Mouse (Mus musculus) bone marrow macrophage, adult 2 months (primary cell): ENCODE results near the gene Ccdc174. TPM values are rescaled to one million over a fixed set of nuclear protein-coding genes. Genes with fewer than 3 reads are reported as not detected.
"Not testable (repeated sequence)": the region's sequence is repeated elsewhere in the genome, so short reads cannot be mapped to it uniquely, and the experiment has no call there.

Experiments used
- H3K27ac ChIP-seq: 2 replicates; pipeline ENCODE4 v1.5.1; 2012; ENCODE audit warnings: low read depth, low read length; ENCODE audit not compliant: insufficient read depth
- H3K4me1 ChIP-seq: 2 replicates; pipeline ENCODE4 v1.6.1; 2012; ENCODE audit warnings: low read length; ENCODE audit not compliant: control insufficient read depth, insufficient read depth
- H3K4me3 ChIP-seq: 2 replicates; pipeline ENCODE4 v1.5.1; 2012; ENCODE audit warnings: mild to moderate bottlenecking, low read length, moderate library complexity; ENCODE audit not compliant: insufficient read depth
- CTCF ChIP-seq: IDR thresholded peaks from 2 replicates; pipeline ENCODE4 v1.5.1; 2012; ENCODE audit warnings: low read depth, mild to moderate bottlenecking, low read length, moderate library complexity
- POLR2A ChIP-seq: IDR thresholded peaks from 2 replicates; pipeline ENCODE4 v1.6.1; 2012; ENCODE audit warnings: mild to moderate bottlenecking, low read depth, low read length, borderline replicate concordance
- polyA plus RNA-seq: library from polyadenylated mRNA; stranded (reverse); fragments of >200 nt; gene quantifications from 2 replicates; pipeline ENCODE4 v1.2.4, GENCODE M21; 2012; ENCODE audit not compliant: missing spikeins, insufficient read depth, insufficient read length

Gene Ccdc174
- polyA plus RNA-seq, 1 experiment, result 24.3 TPM

DNA sequence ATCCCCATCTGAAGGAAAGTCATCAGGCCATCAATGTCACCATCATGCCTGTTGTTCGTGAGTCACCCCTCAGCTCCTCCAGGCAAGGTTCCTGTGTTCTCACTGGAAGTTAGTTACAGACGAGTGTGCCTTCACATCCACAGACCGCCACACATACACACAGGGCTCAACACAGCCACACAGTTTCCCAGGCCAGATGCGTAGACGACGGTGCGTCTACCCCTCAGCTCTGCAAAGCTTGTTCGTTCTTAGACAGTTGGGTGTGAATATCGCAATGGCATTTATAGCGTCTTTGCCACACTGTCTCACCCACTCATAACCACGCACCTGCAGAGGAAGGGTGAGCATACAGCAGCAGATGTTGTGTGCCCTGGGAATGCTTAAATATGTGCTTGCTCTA lies 12.3 kb upstream of the Ccdc174 start:
- no peak overlapping the region for H3K4me3 ChIP-seq
- H3K27ac ChIP-seq, result no peak overlapping the region
- TF ChIP-seq CTCF (no peak), POLR2A (no peak)
- H3K4me1 ChIP-seq, result no peaks in the 10 kb centered on the region

DNA sequence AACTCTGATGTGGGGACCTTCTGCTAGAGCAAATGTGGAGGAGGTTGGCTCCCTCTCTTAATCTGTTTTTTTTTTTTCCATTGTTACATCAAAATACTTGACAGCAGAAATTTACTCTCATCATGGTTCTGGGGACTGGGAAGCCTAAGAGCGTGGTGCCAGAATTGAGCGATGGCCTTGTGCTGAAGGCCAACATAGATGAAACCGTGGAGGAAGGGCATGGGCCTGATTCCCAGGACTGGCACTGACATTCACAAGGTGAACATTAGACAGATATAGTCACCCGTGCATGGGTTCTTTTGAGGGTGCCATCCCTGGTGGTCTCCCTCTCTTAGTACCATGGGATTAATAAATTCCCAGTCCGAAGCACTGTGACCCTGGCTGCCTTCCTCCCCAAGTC lies 9.8 kb upstream of the Ccdc174 start:
- TF ChIP-seq POLR2A (no peak), CTCF (no peak)
- H3K4me1 ChIP-seq, result no peaks in the 10 kb centered on the region
- H3K4me3 ChIP-seq, result no peak overlapping the region
- H3K27ac ChIP-seq, result no peak overlapping the region

DNA sequence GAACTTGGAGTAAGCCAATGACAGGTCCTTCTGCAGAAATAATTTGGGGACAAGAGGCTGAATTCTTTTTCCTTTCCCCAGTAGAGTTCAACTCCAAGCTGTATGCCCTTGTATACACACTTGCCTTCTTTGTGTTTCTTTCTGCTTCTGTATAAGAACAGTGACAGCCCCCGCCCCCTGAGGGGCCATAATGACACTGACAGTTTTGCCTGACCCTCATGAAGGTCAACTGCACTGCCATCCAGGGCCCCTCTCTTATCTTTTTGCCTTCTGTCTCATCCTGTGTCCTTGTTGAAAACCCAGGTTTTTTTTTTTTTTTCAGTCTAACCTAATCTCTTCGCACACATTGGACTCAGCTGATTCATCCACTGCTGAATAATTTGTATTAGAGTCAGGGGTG lies 5.1 kb upstream of the Ccdc174 start:
- H3K27ac ChIP-seq, result no peak overlapping the region
- no peak overlapping the region for H3K4me3 ChIP-seq
- TF ChIP-seq POLR2A (no peak), CTCF (no peak)
- H3K4me1 ChIP-seq, result peaks cover 3% of the 10 kb centered on the region

DNA sequence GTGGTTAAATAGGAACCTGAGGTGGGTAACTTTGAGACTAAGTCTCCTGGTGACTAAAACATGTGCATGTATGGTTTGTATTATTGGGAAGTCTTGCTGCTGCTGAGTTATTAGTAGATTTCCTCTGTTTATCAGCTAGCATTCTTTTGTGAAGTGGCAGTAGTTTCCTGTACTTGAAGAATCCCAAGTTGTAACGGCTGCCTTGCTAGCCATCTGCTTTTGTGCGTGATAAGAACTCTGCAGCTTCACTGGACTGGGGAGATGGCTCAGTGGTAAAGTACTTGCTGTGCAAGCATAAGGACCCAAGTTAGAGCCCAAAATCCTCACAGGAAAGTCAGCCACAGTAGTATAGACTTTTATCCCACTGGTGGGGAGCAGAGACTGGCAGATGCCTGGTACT lies 6.0 kb downstream of the Ccdc174 start:
- H3K4me3 ChIP-seq, result no peak overlapping the region
- no peaks in the 10 kb centered on the region for H3K4me1 ChIP-seq
- TF ChIP-seq POLR2A, result no peak
- no peak for TF ChIP-seq CTCF
- H3K27ac ChIP-seq, result no peak overlapping the region

DNA sequence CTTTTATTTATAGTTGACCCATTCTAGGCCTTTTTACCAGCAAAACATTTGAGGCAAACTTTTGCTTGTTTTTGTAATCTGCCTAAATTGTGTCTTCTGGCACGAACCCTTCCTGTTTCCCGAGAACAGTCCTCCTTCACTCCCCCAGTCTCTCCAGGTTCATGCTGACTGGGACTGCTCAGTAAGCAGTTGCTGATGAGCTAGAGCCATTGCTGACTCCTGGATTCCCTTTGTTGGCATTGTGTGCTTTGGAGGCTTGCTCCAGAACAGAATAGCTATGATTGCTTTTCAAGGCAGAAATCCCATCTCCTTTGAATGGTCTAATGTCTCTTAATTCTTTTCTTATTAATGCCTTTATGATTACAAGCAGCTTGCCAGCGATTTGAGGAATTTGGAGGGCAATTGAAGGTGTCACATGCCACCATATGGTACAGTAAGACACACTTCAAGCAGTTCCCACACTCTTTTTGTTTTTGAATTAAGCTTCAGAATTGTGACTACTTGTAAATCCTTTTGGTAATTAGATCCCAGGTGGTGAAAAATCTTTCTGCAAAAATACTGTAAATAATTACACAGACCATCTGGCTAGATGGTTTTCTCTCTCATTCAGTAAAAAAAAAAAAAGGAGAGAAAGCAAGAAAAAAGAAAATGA lies 11.5 kb downstream of the Ccdc174 start:
- TF ChIP-seq POLR2A (no peak), CTCF (no peak)
- H3K4me1 ChIP-seq, result no peaks in the 10 kb centered on the region
- H3K27ac ChIP-seq, result no peak overlapping the region
- no peak overlapping the region for H3K4me3 ChIP-seq

DNA sequence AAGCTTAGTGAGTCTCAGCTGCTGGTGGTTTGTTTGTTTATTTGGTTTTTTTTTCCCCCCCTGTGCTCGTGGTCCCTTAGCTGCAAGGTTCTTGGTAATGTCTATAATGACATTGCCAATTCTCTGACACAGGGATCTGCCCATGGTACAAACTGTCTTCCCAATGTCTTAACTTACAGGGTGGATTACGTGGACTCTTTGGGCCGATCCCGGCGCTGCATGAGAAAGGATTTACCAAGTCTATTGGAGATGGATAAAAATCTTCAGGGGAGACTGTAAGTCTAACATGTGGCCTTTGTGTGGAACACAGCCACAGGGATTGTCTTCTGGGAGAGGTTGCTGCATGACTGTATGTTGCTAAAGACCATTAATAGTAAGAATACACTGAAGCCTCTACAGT lies 12.8 kb downstream of the Ccdc174 start:
- TF ChIP-seq POLR2A, result no peak
- TF ChIP-seq CTCF, result no peak
- Histone ChIP-seq H3K27ac (no peak overlapping the region), H3K4me1 (no peaks in the 10 kb centered on the region), H3K4me3 (no peak overlapping the region)

DNA sequence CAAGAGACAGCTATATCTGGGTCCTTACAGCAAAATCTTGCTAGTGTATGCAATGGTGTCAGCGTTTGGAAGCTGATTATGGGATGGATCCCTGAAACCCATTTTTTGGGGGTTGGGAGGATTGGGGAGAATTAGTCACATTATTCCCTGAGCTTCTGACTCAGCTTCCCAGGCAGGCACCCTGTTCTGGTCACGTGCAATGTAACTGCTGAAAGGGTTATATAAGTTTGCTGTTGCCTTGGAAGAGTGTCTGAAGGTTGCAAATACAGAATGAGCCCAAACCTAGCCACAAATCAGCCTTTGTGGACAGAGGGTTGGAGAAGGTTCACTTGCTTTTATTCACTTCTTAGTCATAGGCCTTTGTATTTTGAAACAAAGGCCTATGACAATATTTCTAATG lies 13.9 kb downstream of the Ccdc174 start:
- no peak overlapping the region for H3K27ac ChIP-seq
- H3K4me3 ChIP-seq, result no peak overlapping the region
- no peak for TF ChIP-seq POLR2A
- no peak for TF ChIP-seq CTCF
- H3K4me1 ChIP-seq, result no peaks in the 10 kb centered on the region

DNA sequence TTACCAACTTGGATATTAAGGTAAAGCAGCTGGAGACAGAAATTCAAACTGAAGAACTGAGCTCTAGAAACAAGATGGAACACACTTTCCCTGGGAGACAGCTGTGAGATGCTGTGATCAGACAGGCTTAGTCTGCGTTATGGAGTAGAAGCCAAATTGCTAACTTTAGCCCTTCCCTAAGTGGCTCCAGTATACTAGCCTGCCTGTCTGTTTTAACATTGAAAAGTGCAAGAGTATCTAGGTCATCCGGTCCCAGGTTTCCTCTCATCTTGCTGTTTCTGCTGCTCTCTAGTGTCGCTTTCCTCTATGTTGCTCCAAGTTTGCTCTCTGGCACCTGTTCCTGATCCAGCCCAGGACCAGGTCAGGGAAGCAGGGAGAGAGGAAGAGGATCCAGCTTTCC lies 18.9 kb downstream of the Ccdc174 start:
- Histone ChIP-seq H3K27ac (no peak overlapping the region), H3K4me3 (no peak overlapping the region), H3K4me1 (no peaks in the 10 kb centered on the region)
- TF ChIP-seq CTCF, result no peak
- no peak for TF ChIP-seq POLR2A

DNA sequence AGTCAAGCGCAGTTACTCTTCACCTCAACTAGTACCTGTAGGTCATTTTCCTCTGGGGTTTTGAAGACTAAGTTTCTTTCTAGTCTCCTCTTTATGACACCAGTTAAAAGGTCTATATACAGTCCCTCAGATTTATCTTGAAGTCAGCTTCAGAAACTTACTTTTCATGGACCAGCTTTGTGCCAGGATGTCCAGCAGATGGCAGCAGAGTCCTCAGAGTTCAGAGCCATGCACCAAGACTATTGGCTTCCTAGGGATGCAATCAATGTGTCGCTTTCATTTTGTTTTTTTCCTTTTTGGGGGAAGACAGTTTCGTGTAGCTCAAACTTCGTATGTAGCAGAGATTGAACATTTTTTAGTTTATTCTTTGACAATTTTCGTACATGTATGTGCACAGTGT lies 23.7 kb downstream of the Ccdc174 start:
- H3K27ac ChIP-seq, result no peak overlapping the region
- H3K4me1 ChIP-seq, result no peaks in the 10 kb centered on the region
- no peak overlapping the region for H3K4me3 ChIP-seq
- TF ChIP-seq POLR2A (no peak), CTCF (peak; percentile 70)

DNA sequence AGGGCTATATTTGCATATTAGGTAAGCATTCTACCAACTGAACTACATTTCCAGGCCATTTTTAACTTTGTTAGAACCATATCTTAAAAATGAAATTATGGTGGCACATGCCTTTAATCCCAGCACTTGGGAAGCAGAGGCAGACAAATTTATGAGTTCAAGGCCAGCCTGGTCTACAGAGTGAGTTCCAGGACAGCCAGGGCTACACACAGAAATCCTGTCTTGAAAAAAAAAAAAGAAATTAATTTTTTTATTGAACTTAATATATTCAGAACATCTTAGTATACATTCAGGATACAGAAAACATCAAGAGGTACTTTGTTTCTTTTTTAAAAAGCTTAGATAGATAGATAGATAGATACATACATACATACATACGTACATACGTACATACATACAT lies 24.7 kb downstream of the Ccdc174 start, which contains the start of gene 4930590J08Rik:
Gene 4930590J08Rik, plus strand, starts transcription at position 301 of the 400 bp plus-strand sequence.
- not testable (repeated sequence) for H3K4me3 ChIP-seq, H3K27ac ChIP-seq, H3K4me1 ChIP-seq

DNA sequence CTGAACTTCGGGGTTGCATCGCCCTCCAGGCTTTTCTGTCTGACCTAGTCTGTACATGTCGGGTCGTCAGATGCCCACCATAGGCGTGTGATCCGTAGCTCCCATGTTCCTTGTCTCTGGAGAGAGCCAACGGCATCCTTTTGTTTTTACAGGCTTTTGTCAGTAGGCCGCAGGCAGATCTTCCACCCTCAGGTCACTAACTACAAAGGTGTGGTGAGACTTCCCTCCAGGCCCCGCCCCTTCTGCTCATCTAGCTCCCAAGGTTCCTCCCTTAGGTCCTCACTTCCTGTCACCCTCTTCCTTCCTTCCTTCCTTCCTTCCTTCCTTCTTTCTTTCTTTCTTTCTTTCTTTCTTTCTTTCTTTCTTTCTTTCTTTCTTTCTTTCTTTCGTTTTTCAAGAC lies 36.2 kb downstream of the Ccdc174 start:
- H3K4me1 ChIP-seq, result no peaks in the 10 kb centered on the region
- TF ChIP-seq CTCF, result no peak
- TF ChIP-seq POLR2A, result no peak

More for the DNA sequence above, 36.2 kb downstream of the Ccdc174 start:
- Histone ChIP-seq H3K4me3 (no peak overlapping the region), H3K27ac (no peak overlapping the region)
